Mouse (Mus musculus): ENCODE data around the gene Akr1c18. TPM values are rescaled to one million over a fixed set of nuclear protein-coding genes. Genes with fewer than 3 reads are reported as not detected.

Akr1c18 gene
- total and polyA plus RNA-seq, 3 experiments, result not detected

DNA sequence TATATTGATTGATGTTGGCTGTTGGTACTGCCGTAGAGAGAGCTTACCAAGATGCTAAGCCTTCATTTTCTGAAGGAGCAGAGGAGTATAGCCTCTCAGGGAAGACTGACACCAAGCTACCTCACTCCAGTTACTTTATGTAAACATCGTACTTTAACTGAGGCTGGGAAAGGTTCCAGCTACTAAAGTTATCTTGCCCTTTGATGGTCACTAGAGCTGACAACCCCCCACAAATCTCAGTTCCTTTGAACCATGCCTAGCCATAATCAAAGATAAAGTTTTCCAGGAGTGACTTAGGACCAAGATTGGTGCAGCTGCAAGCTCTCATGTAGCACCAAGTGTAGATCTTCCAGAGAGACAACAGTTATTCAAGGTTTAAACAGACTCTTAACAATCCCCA, 22.5 kb upstream of the Akr1c18 start:
- Histone ChIP-seq H3K79me2 (replicated peaks; ENCODE audit: control insufficient read depth, extremely low read depth, insufficient read depth, poor library complexity, severe bottlenecking) (no peaks in the 10 kb centered on the region), H3K9ac (ENCODE audit: insufficient read depth, low read depth) (no peak overlapping the region), H3K4me3 (replicated peaks in 1 of 3; ENCODE audit: low read depth in 2 of 3, low read length in 2 of 3, poor library complexity in 1 of 3) (no peak overlapping the region), H3K27me3 (replicated peaks) (no peaks in the 10 kb centered on the region), H3K36me3 (replicated peaks in 1 of 2; ENCODE audit: control insufficient read depth in 1 of 2, insufficient read depth in 1 of 2, low read length in 1 of 2) (no peaks in the 10 kb centered on the region), H3K4me2 (ENCODE audit: insufficient read depth, low read depth, poor library complexity, severe bottlenecking) (no peak overlapping the region), H3K27ac (ENCODE audit: insufficient read depth, low read depth) (no peak overlapping the region), H3K4me1 (ENCODE audit: control insufficient read depth in 1 of 2, insufficient read depth in 2 of 2) (no peaks in the 10 kb centered on the region), H3K9me3 (replicated peaks; ENCODE audit: low read length) (no peaks in the 10 kb centered on the region)
- dilution Hi-C loops (cut with MboI; ENCODE audit: extremely low pct_ligation_motif_present, extremely low pct_unique_long_range_greater_than_20kb, low sequenced_read_pairs) (no loop called here), in situ Hi-C loops (cut with MboI; ENCODE audit: low pct_ligation_motif_present, low pct_unique_long_range_greater_than_20kb, low sequenced_read_pairs) (no loop called here)
- TF ChIP-seq ZNF384 (IDR thresholded peaks at IDR 0.05; ENCODE audit: low read depth, low read length), result no peak
- TF ChIP-seq HCFC1 (IDR thresholded peaks at IDR 0.05; ENCODE audit: low read depth, low read length), result no peak
- TF ChIP-seq POLR2A (IDR thresholded peaks at IDR 0.05; ENCODE audit: low read depth, low read length), result no peak
- no peak for TF ChIP-seq CTCF (conservative IDR thresholded peaks at IDR 0.05 in 1 of 2, IDR thresholded peaks at IDR 0.05 in 1 of 2; ENCODE audit: low read depth in 2 of 2, low read length in 2 of 2)
- TF ChIP-seq EP300 (IDR thresholded peaks at IDR 0.05; ENCODE audit: low read length), result no peak
- TF ChIP-seq E2F4 (IDR thresholded peaks at IDR 0.05; ENCODE audit: insufficient replicate concordance, low read depth, low read length), result no peak
- TF ChIP-seq RCOR1 (conservative IDR thresholded peaks at IDR 0.05; ENCODE audit: low read depth, low read length), result no peak
- no peak for TF ChIP-seq MAX (IDR thresholded peaks at IDR 0.05; ENCODE audit: low read length)
- no peak for TF ChIP-seq SIN3A (IDR thresholded peaks at IDR 0.05; ENCODE audit: low read length)
- TF ChIP-seq MEF2A (IDR thresholded peaks at IDR 0.05; ENCODE audit: borderline replicate concordance, low read depth, low read length), result no peak
- TF ChIP-seq ELF1 (IDR thresholded peaks at IDR 0.05; ENCODE audit: low read depth, low read length), result no peak
- no peak for TF ChIP-seq BHLHE40 (IDR thresholded peaks at IDR 0.05; ENCODE audit: low read depth, low read length)
- no peak for TF ChIP-seq MXI1 (IDR thresholded peaks at IDR 0.05; ENCODE audit: low read depth, low read length)
- no peak for DNase-seq (ENCODE audit: extremely low read depth)

DNA sequence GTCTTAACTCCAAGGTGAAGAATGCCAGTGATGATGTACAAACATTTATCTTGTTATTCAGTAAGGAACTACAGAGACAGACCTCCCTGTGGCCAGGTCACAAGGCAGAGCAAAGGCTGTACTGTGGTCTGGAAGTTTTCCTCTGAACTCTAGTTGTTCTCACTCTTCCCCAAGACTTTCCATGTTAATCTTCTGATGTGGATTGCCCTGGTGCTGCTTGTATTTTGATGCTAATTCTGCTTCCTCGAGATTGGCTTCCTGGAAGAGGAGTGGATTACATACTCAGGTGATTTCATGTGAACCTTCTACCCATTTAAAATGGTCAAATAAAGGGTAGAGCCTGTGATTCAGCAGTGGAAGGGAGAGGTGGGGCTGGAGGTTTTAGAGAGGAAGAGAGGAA, 17.6 kb upstream of the Akr1c18 start:
- Histone ChIP-seq H3K4me3 (replicated peaks in 1 of 3; ENCODE audit: low read depth in 2 of 3, low read length in 2 of 3, poor library complexity in 1 of 3) (no peak overlapping the region), H3K4me2 (ENCODE audit: insufficient read depth, low read depth, poor library complexity, severe bottlenecking) (no peak overlapping the region), H3K4me1 (ENCODE audit: control insufficient read depth in 1 of 2, insufficient read depth in 2 of 2) (no peaks in the 10 kb centered on the region), H3K27me3 (replicated peaks) (no peaks in the 10 kb centered on the region), H3K36me3 (replicated peaks in 1 of 2; ENCODE audit: control insufficient read depth in 1 of 2, insufficient read depth in 1 of 2, low read length in 1 of 2) (no peaks in the 10 kb centered on the region), H3K27ac (ENCODE audit: insufficient read depth, low read depth) (no peak overlapping the region), H3K79me2 (replicated peaks; ENCODE audit: control insufficient read depth, extremely low read depth, insufficient read depth, poor library complexity, severe bottlenecking) (no peaks in the 10 kb centered on the region), H3K9me3 (replicated peaks; ENCODE audit: low read length) (no peaks in the 10 kb centered on the region), H3K9ac (ENCODE audit: insufficient read depth, low read depth) (no peak overlapping the region)
- dilution Hi-C loops (cut with MboI; ENCODE audit: extremely low pct_ligation_motif_present, extremely low pct_unique_long_range_greater_than_20kb, low sequenced_read_pairs) (no loop called here), in situ Hi-C loops (cut with MboI; ENCODE audit: low pct_ligation_motif_present, low pct_unique_long_range_greater_than_20kb, low sequenced_read_pairs) (no loop called here)
- no peak for TF ChIP-seq MAFK (IDR thresholded peaks at IDR 0.05; ENCODE audit: insufficient replicate concordance, low read length)
- TF ChIP-seq EP300 (IDR thresholded peaks at IDR 0.05; ENCODE audit: low read length), result no peak
- no peak for TF ChIP-seq PAX5 (IDR thresholded peaks at IDR 0.05; ENCODE audit: low read length)
- TF ChIP-seq POLR2AphosphoS2 (IDR thresholded peaks at IDR 0.05; ENCODE audit: low read depth, low read length), result no peak
- no peak for TF ChIP-seq MXI1 (IDR thresholded peaks at IDR 0.05; ENCODE audit: low read depth, low read length)
- no peak for TF ChIP-seq ZNF384 (IDR thresholded peaks at IDR 0.05; ENCODE audit: low read depth, low read length)
- TF ChIP-seq BHLHE40 (IDR thresholded peaks at IDR 0.05; ENCODE audit: low read depth, low read length), result no peak
- TF ChIP-seq TCF12 (IDR thresholded peaks at IDR 0.05; ENCODE audit: low read depth, low read length), result no peak
- no peak for TF ChIP-seq CHD1 (IDR thresholded peaks at IDR 0.05; ENCODE audit: low read depth, low read length)
- no peak for TF ChIP-seq ZMIZ1 (IDR thresholded peaks at IDR 0.05; ENCODE audit: low read depth, low read length)
- TF ChIP-seq MAZ (IDR thresholded peaks at IDR 0.05; ENCODE audit: low read depth, low read length), result no peak
- no peak for TF ChIP-seq IRF4 (IDR thresholded peaks at IDR 0.05; ENCODE audit: low read depth, low read length)
- TF ChIP-seq CHD2 (IDR thresholded peaks at IDR 0.05; ENCODE audit: low read length), result no peak
- no peak for DNase-seq (ENCODE audit: extremely low read depth)
